Mouse (Mus musculus) T-helper 1 cell (primary cell): ENCODE measurements at regions not wholly inside any gene's neighbourhood (a gene's known extent, or its start where the extent isn't known, plus 50 kb on each side); places are given as distances from the start of the nearest gene placed in this dataset.

ENCODE experiments used
- in situ Hi-C: fragments of 300-600 bp; cut with MboI, MseI; formaldehyde crosslinking; loops from one replicate; pipeline ENCODE4 v1.15.1; 2025; ENCODE audit warnings: high pct_unique_total_duplicates

GRCm38 (mm10) chr5:116789859-116790258 lies 198.2 kb upstream of the Srrm4 start:
- in situ Hi-C loops = no loop called here

GRCm38 (mm10) chr5:116776450-116776849 lies 184.8 kb upstream of the Srrm4 start:
- in situ Hi-C loops = no loop called here

DNA sequence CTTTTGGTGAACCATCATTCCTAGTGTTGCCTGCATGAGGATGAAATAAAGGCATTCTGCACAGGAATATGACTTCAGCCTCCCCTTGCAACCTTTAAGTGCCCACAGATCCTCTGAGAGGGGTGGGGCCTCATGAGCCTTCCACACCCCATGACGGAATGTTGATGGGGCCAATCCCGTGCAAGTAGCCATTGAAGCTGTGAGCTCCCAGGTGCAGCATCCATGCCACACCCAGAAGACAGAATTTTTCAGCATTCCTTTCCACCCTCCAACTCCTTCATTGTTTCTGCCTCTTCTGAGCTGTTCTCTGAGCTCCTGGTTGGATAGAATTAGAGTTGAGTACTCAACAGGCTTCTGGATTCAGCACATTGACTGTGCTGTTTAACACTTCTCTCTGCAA lies 174.6 kb upstream of the Srrm4 start:
- in situ Hi-C loops = no loop called here

- in situ Hi-C loops = no loop called here
Measured at GRCm38 (mm10) chr5:116761323-116761722, 169.7 kb upstream of the Srrm4 start.

- in situ Hi-C loops = no loop called here
Measured at GRCm38 (mm10) chr5:116758687-116759086, 167.1 kb upstream of the Srrm4 start.

GRCm38 (mm10) chr5:116752941-116753340 lies 161.3 kb upstream of the Srrm4 start:
- in situ Hi-C loops = no loop called here

GRCm38 (mm10) chr5:116752096-116752495 lies 160.5 kb upstream of the Srrm4 start:
- in situ Hi-C loops = no loop called here

GRCm38 (mm10) chr5:116745776-116746175 lies 154.2 kb upstream of the Srrm4 start:
- in situ Hi-C loops = no loop called here

DNA sequence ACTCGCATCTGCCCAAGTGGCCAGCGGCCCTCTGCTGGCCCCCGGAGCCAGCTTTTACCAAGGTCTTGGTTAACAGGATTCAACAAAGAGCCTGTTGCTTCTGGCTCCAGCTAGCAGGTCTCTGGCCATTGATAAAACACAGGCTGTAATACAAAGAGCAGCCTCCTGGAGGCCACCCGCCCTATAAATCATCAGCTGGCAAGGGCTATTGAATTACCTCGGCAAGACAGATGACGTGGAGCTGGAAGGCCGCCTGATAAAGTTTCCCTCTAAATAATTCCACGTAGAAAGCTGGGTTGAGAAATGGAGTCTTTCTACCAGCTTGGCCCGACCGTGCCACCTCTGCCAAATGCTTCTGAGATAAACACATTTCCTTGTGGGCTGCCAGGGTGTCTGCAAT lies 152.8 kb upstream of the Srrm4 start:
- in situ Hi-C loops = no loop called here

GRCm38 (mm10) chr5:116735622-116736021 lies 144.0 kb upstream of the Srrm4 start:
- in situ Hi-C loops = no loop called here

GRCm38 (mm10) chr5:116731509-116731908 lies 139.9 kb upstream of the Srrm4 start:
- in situ Hi-C loops = no loop called here

DNA sequence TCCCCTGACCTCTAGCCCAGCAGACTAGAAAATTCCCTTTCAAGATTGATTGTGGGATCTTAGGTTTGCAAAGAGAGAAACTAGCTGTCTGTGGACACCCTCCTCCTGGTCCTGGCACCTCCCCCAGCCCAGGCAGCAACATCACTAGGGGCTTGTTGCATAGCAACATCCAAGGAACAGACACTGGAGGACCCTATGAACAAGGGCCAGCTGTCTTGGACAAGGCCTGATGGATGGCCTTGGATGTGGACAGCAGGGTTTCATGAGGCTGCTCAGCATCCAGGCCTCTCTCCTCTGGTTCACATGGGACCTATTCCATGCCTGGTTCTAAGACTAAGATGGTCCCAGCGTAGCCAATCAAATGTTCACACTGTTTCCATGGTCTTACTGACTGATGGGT lies 127.6 kb upstream of the Srrm4 start:
- in situ Hi-C loops = no loop called here

DNA sequence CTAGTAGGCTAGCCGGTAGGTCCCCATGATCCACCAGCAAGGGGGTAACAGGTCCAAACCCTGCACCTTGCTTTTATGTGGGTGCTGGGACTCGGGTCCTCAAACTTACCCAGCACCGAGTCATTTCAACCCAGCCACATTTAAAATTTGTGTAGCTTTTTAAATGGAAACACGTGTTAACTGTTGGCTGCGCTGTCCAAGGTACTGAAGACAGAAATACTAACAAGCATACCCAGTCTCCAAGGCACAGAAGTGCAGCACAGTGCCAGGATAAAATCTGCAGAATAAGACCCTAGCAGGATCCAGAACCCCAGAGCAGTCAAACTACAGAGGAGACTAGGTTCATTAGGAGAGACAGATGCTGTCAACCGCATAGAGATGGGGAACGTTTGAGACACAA lies 122.6 kb upstream of the Srrm4 start:
- in situ Hi-C loops = no loop called here

- in situ Hi-C loops = no loop called here
Measured at GRCm38 (mm10) chr5:116712056-116712455, 120.4 kb upstream of the Srrm4 start.

DNA sequence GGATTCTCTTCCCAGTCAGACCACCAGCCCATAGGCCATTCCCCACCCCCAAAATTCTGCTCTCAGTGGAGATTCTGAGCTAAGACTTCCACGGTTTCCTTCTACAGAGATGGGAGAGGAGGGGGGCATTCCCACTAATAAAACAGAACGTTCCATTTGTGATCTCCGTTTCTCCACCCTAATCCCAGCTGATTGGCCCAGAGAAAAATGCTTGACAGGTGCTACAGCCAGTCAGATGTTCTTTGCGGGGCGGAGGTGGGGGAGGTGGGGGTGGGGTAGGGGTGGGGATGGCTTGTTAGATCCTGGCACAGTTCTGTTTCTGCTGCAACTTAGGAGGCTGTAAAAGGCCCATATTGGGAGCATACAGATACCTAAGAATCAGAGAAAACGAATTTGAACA lies 116.9 kb upstream of the Srrm4 start:
- in situ Hi-C loops = no loop called here

DNA sequence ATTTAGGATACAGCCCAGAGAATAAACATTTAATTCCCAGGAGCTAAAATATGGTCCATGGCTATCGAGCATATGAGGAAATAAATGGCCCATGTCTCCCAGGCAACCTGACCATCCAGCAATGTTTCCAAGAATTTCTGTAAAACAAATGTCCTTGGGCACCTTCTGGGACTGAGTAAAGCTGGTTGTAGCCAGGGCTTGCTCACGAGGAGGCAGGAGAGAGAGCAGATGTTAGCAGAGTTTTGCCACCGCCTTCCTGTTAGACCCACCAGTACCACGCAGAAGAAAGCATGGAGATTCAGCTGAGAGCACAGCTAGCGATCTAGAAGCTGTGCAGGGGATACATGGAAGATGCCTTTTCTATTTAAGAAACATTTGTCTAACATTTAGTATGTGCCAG lies 70.8 kb upstream of the Srrm4 start:
- in situ Hi-C loops = no loop called here

GRCm38 (mm10) chr5:116661851-116662250 lies 70.2 kb upstream of the Srrm4 start:
- in situ Hi-C loops = no loop called here

DNA sequence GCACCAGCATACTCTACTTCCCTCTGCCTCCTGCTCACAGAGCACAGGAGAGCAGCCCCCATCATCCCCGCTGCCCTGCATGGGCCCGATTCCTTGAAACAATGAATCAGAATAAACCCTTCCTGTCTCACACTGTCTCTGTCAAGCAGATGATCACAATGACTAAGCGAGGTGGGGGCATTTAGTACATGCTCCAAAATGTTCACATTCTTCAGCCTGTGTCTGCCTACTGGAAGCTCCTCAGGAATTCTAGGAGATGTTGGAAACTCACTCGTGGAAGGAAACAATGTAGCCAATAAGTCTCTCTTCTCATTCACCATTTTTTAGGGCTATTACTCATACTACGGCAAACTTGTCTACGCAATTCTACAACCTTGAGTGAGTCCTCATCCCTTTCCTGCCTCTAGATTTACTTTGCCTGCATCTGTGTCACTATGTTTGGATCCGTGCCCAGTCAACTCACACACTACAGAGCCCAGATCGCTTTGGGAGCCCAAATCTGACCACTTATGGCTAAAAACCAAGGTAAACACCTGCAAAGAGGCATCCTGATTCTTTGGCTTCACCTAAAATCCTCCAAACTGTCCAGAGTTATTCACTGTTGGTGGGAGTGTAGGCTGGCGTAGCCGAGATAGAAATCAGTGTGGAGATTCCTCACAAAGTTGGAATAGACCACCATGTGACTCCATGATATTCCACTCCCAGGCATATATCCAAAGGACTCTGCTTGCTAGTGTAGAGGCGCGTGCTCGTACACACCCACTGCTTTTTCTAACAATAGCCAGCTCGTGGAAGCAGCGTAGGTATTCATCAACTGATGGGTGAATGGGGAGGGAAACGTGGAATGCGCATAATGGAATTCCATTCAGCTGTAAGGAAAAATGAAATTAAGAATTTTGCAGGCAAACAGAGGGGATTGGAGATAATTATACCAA lies 63.1 kb upstream of the Srrm4 start:
- in situ Hi-C loops = no loop called here
